Mouse (Mus musculus) hematopoietic stem cell, adult 5-6 weeks (primary cell): ENCODE measurements around the gene Gm527. TPM values are rescaled to one million over a fixed set of nuclear protein-coding genes. Genes with fewer than 3 reads are reported as not detected.

Experiments used
- total RNA-seq: library from RNA; stranded (forward); fragments of 172-1452, 232-1000 nt; gene quantifications from 2 replicates; pipeline ENCODE4 v1.2.3, GENCODE M21; 2017

Gene Gm527
- total RNA-seq, 1 experiment from 2014 or later: 13.3 TPM

Other genes with a start within 250 kb of the Gm527 start
- gene Klhl28, start 47.6 kb downstream of the Gm527 start, total RNA-seq: 14.5 and 14.6 TPM in 2 replicates
- 49.7 and 54.5 TPM in 2 replicates for gene Togaram1, start 47.9 kb downstream of the Gm527 start, total RNA-seq
- 139 and 147 TPM in 2 replicates for gene Prpf39, start 118.4 kb downstream of the Gm527 start, total RNA-seq
- gene Fkbp3, start 156.1 kb downstream of the Gm527 start, total RNA-seq: 333 and 397 TPM in 2 replicates
- 11.5 and 36.2 TPM in 2 replicates for gene Fancm, start 157.7 kb downstream of the Gm527 start, total RNA-seq